Mouse (Mus musculus) liver, embryonic 12.5 days (tissue): ENCODE measurements around the gene Tecpr1. TPM values are rescaled to one million over a fixed set of nuclear protein-coding genes. Genes with fewer than 3 reads are reported as not detected.

ENCODE experiments used
- ATAC-seq: fragments of 200-750 bp; cut with Nextera tagmentation; 2 replicates; pipeline ENCODE4 v1.8.0; 2017; ENCODE audit warnings: moderate number of reproducible peaks, mild to moderate bottlenecking, moderate library complexity
- H3K27ac ChIP-seq: fragments of 300-500 bp; sonication (generic); 2 replicates; pipeline ENCODE4 v1.5.1; 2016; ENCODE audit warnings: mild to moderate bottlenecking
- H3K27me3 ChIP-seq: fragments of 300-500 bp; sonication (generic); replicated peaks from 2 replicates; pipeline ENCODE4 v1.6.1; 2016; ENCODE audit warnings: mild to moderate bottlenecking, moderate library complexity
- H3K36me3 ChIP-seq: fragments of 300-500 bp; sonication (generic); 2 replicates; pipeline ENCODE4 v1.6.1; 2016; ENCODE audit warnings: mild to moderate bottlenecking, moderate library complexity
- H3K4me1 ChIP-seq: fragments of 300-500 bp; sonication (generic); 2 replicates; pipeline ENCODE4 v1.6.1; 2016
- H3K4me2 ChIP-seq: fragments of 300-500 bp; sonication (generic); 2 replicates; pipeline ENCODE4 v1.6.1; 2016; ENCODE audit warnings: mild to moderate bottlenecking, moderate library complexity
- H3K4me3 ChIP-seq: fragments of 300-500 bp; sonication (generic); 2 replicates; pipeline ENCODE4 v1.5.1; 2016; ENCODE audit warnings: mild to moderate bottlenecking, moderate library complexity
- H3K9ac ChIP-seq: fragments of 300-500 bp; sonication (generic); 2 replicates; pipeline ENCODE4 v1.6.1; 2016; ENCODE audit warnings: mild to moderate bottlenecking, moderate library complexity
- H3K9me3 ChIP-seq: fragments of 300-500 bp; sonication (generic); replicated peaks from 2 replicates; pipeline ENCODE4 v1.6.1; 2016; ENCODE audit warnings: mild to moderate bottlenecking, moderate library complexity
- WGBS: fragments of 180-500 bp; shearing (Covaris S2); methylation state at CpG from one replicate; pipeline ENCODE4 v1.1.7; 2016; ENCODE audit not compliant: insufficient replicate concordance; 5-methylcytosine and 5-hydroxymethylcytosine counted together
- polyA plus RNA-seq: library from polyadenylated mRNA; unstranded; fragments of >200 nt; fragmentation: Nextera tagmentation; extraction: Ambion mirVana; gene quantifications from 2 replicates; pipeline ENCODE4 v1.2.1, GENCODE M21; 2016

Tecpr1 gene
- 4.8 TPM in 2 replicates for polyA plus RNA-seq

DNA sequence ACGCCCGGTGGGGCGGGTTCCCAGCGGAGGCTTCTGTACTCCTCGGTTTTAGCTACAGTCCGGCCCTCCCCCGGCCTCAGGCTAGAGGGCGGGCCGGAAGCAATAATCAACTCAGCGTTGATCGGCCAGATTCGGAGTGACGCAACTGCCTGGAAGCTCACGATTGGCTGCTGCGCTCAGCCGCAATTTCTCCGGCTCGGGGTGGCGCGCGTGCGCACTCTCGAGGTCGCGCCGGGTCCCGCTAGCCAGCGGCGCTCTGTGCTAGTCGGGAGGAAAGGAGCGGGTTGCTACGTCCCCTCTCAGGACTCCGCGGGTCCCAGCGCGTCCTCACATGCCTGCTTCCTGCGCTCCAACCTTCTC lies at the start of gene Tecpr1:
Gene Tecpr1 (minus strand): TSS at position 113 of the 360 bp plus-strand sequence.
- ATAC-seq = peak; percentile 98
- peak within 1 kb of the TSS; percentile 73 for H3K27ac ChIP-seq
- no peaks in the 10 kb centered on the region for H3K9me3 ChIP-seq
- peaks cover 39% of the 10 kb centered on the region for H3K4me1 ChIP-seq
- peak within 1 kb of the TSS; percentile 71 for H3K4me3 ChIP-seq
- H3K36me3 ChIP-seq = no peaks in the 10 kb centered on the region
- under 1% methylated on average over 37 of the region's 37 CpGs for WGBS
- peak within 1 kb of the TSS; percentile 96 for H3K4me2 ChIP-seq
- peak within 1 kb of the TSS; percentile 75 for H3K9ac ChIP-seq
- no peaks in the 10 kb centered on the region; the same call in 1 of the 2 replicates for H3K27me3 ChIP-seq

DNA sequence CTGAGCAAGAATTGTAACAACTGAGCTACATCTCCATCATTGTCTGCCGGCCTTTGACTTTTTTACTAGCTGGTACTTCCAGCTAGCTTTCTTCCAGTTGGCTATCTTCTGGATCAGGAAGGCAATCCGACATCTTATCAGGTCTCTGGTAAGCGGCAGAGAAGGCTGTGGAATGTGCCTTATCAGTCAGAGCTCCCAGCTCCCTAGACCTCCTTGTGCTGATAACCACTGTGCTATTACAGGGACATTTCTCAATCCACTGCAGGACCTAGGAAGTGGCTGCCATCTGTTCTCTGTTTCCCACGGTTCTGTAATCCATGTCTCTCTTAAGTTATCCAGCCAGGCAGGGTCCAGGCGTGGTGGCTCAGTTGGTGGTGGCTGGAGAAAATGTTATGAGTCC lies 48.4 kb upstream of the Tecpr1 start:
- peaks cover 22% of the 10 kb centered on the region for H3K4me1 ChIP-seq
- no peak overlapping the region for H3K4me2 ChIP-seq
- 20% methylated on average over 5 of the region's 5 CpGs for WGBS
- ATAC-seq = no peak; the same call in 1 of the 2 replicates
- peaks cover 11% of the 10 kb centered on the region for H3K36me3 ChIP-seq
- no peaks in the 10 kb centered on the region for H3K9me3 ChIP-seq
- H3K27me3 ChIP-seq = no peaks in the 10 kb centered on the region
- no peak overlapping the region for H3K27ac ChIP-seq
- no peak overlapping the region for H3K4me3 ChIP-seq
- H3K9ac ChIP-seq = no peak overlapping the region

GRCm38 (mm10) chr5:144271118-144271517 lies 47.7 kb upstream of the Tecpr1 start:
- Histone ChIP-seq H3K9me3 (no peaks in the 10 kb centered on the region), H3K9ac (no peak overlapping the region), H3K4me1 (peaks cover 21% of the 10 kb centered on the region), H3K27me3 (no peaks in the 10 kb centered on the region), H3K4me2 (no peak overlapping the region), H3K27ac (no peak overlapping the region), H3K4me3 (no peak overlapping the region), H3K36me3 (peaks cover 17% of the 10 kb centered on the region)
- 38% methylated on average over 3 of the region's 3 CpGs for WGBS
- no peak for ATAC-seq

GRCm38 (mm10) chr5:144270420-144270819 lies 47.0 kb upstream of the Tecpr1 start:
- peaks cover 21% of the 10 kb centered on the region for H3K4me1 ChIP-seq
- ATAC-seq = no peak
- no peaks in the 10 kb centered on the region for H3K9me3 ChIP-seq
- peaks cover 21% of the 10 kb centered on the region for H3K36me3 ChIP-seq
- H3K27me3 ChIP-seq = no peaks in the 10 kb centered on the region
- H3K9ac ChIP-seq = no peak overlapping the region
- 62% methylated on average over 8 of the region's 8 CpGs for WGBS
- no peak overlapping the region for H3K27ac ChIP-seq
- no peak overlapping the region for H3K4me3 ChIP-seq
- H3K4me2 ChIP-seq = no peak overlapping the region

DNA sequence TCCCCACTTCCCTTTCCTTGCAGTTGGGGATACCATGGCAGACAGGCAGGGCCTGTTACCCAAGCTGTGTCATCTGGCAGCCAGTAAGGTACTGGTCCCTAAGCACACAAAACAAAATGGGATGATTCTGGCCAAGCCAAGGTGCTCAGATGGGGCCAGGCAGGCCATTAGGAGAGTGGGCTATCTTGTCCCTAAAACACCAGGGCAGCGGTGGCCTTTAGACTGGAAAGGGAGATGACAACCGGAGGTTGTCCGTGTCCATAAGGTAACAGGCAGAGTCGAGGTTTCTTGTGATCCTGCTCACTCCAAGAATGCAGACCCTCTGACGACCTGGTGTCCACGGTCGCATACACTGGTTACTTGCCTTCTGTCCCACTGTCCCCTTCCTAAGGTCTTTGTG lies 46.5 kb upstream of the Tecpr1 start:
- WGBS = 82% methylated on average over 7 of the region's 7 CpGs
- Histone ChIP-seq H3K9ac (no peak overlapping the region), H3K4me2 (no peak overlapping the region), H3K36me3 (peaks cover 24% of the 10 kb centered on the region), H3K9me3 (no peaks in the 10 kb centered on the region), H3K27ac (no peak overlapping the region), H3K27me3 (no peaks in the 10 kb centered on the region), H3K4me1 (peaks cover 21% of the 10 kb centered on the region), H3K4me3 (no peak overlapping the region)
- no peak for ATAC-seq

DNA sequence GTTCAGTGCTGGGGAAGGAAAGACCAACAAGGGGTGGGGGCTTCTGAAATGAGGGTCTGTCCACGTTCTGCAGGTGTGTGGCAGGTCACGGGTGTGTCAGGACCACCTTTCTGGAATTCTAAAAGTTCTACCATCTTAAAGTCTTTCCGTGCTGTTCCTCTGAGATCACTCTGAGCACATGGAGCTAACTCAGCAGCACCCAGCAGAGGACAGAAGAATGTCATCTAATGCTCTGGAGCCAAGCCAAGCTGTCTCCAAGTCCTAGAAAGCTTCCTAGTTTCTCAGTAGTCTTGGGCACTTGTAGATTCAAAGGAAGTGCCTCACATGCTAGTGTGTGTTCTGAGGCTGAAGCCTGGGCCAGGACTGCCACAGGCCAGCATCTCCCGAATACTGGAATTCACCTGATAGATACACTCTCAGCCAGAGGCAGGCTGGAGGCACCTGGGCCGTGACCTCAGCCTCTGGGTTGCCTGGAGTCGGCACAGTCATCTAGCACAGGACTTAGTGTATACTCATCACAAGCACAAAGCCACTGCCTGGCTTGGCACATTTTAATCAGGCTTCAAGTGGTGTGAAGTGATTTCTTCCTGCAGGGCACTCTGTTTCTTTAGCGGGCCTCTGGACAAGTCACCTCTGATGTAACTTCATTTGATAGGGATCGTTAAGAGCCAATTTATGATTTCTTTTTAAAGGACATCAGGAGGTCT lies 44.3 kb upstream of the Tecpr1 start:
- H3K4me1 ChIP-seq = peaks cover 21% of the 10 kb centered on the region
- ATAC-seq = no peak

GRCm38 (mm10) chr5:144263496-144263895 lies 40.1 kb upstream of the Tecpr1 start:
- no peak overlapping the region for H3K4me2 ChIP-seq
- WGBS = 81% methylated on average over 13 of the region's 13 CpGs
- H3K9ac ChIP-seq = no peak overlapping the region
- no peak overlapping the region for H3K27ac ChIP-seq
- peaks cover 14% of the 10 kb centered on the region for H3K4me1 ChIP-seq
- H3K9me3 ChIP-seq = no peaks in the 10 kb centered on the region
- no peak overlapping the region for H3K4me3 ChIP-seq
- H3K36me3 ChIP-seq = peaks cover 48% of the 10 kb centered on the region
- no peaks in the 10 kb centered on the region for H3K27me3 ChIP-seq
- no peak for ATAC-seq

More for the DNA sequence above, 44.3 kb upstream of the Tecpr1 start:
- Histone ChIP-seq H3K4me2 (no peak overlapping the region), H3K9me3 (no peaks in the 10 kb centered on the region), H3K4me3 (no peak overlapping the region), H3K27me3 (no peaks in the 10 kb centered on the region), H3K36me3 (peaks cover 41% of the 10 kb centered on the region), H3K9ac (no peak overlapping the region), H3K27ac (no peak overlapping the region)
- 68% methylated on average over 8 of the region's 8 CpGs for WGBS

GRCm38 (mm10) chr5:144263082-144263481 lies 39.7 kb upstream of the Tecpr1 start:
- Histone ChIP-seq H3K36me3 (peaks cover 48% of the 10 kb centered on the region), H3K27ac (no peak overlapping the region), H3K9ac (no peak overlapping the region), H3K27me3 (no peaks in the 10 kb centered on the region), H3K4me1 (peaks cover 18% of the 10 kb centered on the region), H3K4me3 (no peak overlapping the region), H3K4me2 (no peak overlapping the region), H3K9me3 (no peaks in the 10 kb centered on the region)
- ATAC-seq = no peak
- 84% methylated on average over 9 of the region's 9 CpGs for WGBS

- peaks cover 30% of the 10 kb centered on the region for H3K4me1 ChIP-seq
Measured at GRCm38 (mm10) chr5:144261829-144262228, 38.4 kb upstream of the Tecpr1 start.

GRCm38 (mm10) chr5:144261309-144261708 lies 37.9 kb upstream of the Tecpr1 start:
- WGBS = 77% methylated on average over 9 of the region's 9 CpGs
- Histone ChIP-seq H3K27me3 (no peaks in the 10 kb centered on the region), H3K27ac (no peak overlapping the region), H3K9me3 (no peaks in the 10 kb centered on the region), H3K36me3 (peaks cover 46% of the 10 kb centered on the region), H3K4me1 (peaks cover 36% of the 10 kb centered on the region), H3K4me3 (no peak overlapping the region), H3K9ac (no peak overlapping the region), H3K4me2 (no peak overlapping the region)
- ATAC-seq = no peak

More at GRCm38 (mm10) chr5:144261829-144262228, 38.4 kb upstream of the Tecpr1 start:
- H3K36me3 ChIP-seq = peaks cover 52% of the 10 kb centered on the region
- no peak overlapping the region for H3K4me2 ChIP-seq
- no peak for ATAC-seq
- 87% methylated on average over 5 of the region's 5 CpGs for WGBS
- no peaks in the 10 kb centered on the region for H3K27me3 ChIP-seq
- no peak overlapping the region for H3K27ac ChIP-seq
- no peak overlapping the region for H3K9ac ChIP-seq
- no peaks in the 10 kb centered on the region for H3K9me3 ChIP-seq
- no peak overlapping the region for H3K4me3 ChIP-seq

- H3K4me2 ChIP-seq = no peak overlapping the region
- H3K4me3 ChIP-seq = no peak overlapping the region
- H3K27ac ChIP-seq = no peak overlapping the region
- 79% methylated on average over 8 of the region's 8 CpGs for WGBS
- H3K9me3 ChIP-seq = no peaks in the 10 kb centered on the region
- H3K27me3 ChIP-seq = no peaks in the 10 kb centered on the region
- peaks cover 44% of the 10 kb centered on the region for H3K4me1 ChIP-seq
- H3K9ac ChIP-seq = no peak overlapping the region
- peaks cover 41% of the 10 kb centered on the region for H3K36me3 ChIP-seq
- ATAC-seq = no peak
Measured at GRCm38 (mm10) chr5:144260464-144260863, 37.0 kb upstream of the Tecpr1 start.

- Histone ChIP-seq H3K4me3 (no peak overlapping the region), H3K9me3 (no peaks in the 10 kb centered on the region), H3K4me1 (peaks cover 53% of the 10 kb centered on the region), H3K9ac (no peak overlapping the region), H3K27ac (no peak overlapping the region), H3K27me3 (no peaks in the 10 kb centered on the region), H3K4me2 (no peak overlapping the region), H3K36me3 (peaks cover 30% of the 10 kb centered on the region)
- WGBS = 78% methylated on average over 6 of the region's 6 CpGs
- ATAC-seq = no peak
Measured at GRCm38 (mm10) chr5:144259228-144259627, 35.8 kb upstream of the Tecpr1 start.
